Mouse (Mus musculus): Measurements from ENCODE around the gene Acadvl. TPM values are rescaled to one million over a fixed set of nuclear protein-coding genes. Genes with fewer than 3 reads are reported as not detected.
A peak's percentile ranks its signal among the peaks of the same experiment; 100 is the strongest.

Gene Acadvl
- total and polyA plus RNA-seq, 3 experiments: 92.5 to 123 TPM; not detected in 1

DNA sequence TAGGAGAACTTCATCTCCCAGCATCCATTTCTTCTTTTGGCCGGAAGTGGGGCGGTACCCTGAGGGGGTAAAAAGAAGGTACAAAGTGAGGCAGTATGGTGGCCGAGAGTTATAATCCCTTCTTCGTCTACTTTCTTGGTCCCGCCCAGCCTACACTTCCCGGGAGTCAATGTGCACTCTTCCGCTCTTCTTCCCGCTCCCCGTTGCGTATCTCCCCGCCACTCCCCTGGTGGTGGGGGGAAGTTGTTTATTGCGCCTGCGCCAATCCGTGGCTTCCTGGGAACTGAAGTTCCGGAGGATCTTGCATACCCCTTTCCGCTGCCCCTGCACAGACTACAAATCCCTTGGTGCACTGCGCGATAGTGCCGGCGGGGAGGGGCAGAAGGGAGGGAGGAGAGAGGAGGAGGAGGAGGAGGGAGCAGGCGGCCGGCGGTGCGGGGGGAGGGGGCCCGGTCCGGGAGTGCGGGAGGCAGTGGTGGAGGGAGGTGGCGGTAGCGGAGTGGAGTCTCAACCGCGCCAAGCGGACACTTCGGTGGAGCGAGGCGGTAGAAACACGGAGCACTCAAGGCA, 19.7 kb downstream of the Acadvl start, which contains the start of gene Phf23 (continued):
- no peak for TF ChIP-seq MAFK (IDR thresholded peaks at IDR 0.05; ENCODE audit: borderline replicate concordance, low read depth, low read length)
- TF ChIP-seq JUND (IDR thresholded peaks at IDR 0.05; ENCODE audit: low read depth, low read length): no peak
- TF ChIP-seq ETS1 (IDR thresholded peaks at IDR 0.05; ENCODE audit: low read depth, low read length): peak; percentile 25; the same call in 1 of the 2 replicates

GRCm38 (mm10) chr11:69994401-69995090, 20.7 kb downstream of the Acadvl start:
- Histone ChIP-seq H3K27me3 (ENCODE audit: control insufficient read depth in 1 of 2, insufficient read depth in 2 of 2, low read length in 2 of 2) (no peaks in the 10 kb centered on the region), H3K27ac (ENCODE audit: control insufficient read depth, low read depth, low read length) (no peak overlapping the region), H3K4me1 (ENCODE audit: control insufficient read depth in 1 of 2, insufficient read depth in 2 of 2, low read length in 2 of 2) (peaks cover 8 to 34% of the 10 kb centered on the region in 2 experiments), H3K9me3 (replicated peaks; ENCODE audit: insufficient read depth, low read length) (no peaks in the 10 kb centered on the region), H3K9ac (ENCODE audit: control insufficient read depth, low read depth, low read length, poor library complexity, severe bottlenecking) (no peak overlapping the region), H3K79me2 (ENCODE audit: control insufficient read depth, insufficient read depth, low read length, poor library complexity) (peaks cover 31% of the 10 kb centered on the region), H3K36me3 (ENCODE audit: control insufficient read depth in 1 of 2, insufficient read depth in 2 of 2, low read length in 2 of 2) (peaks cover 7 to 39% of the 10 kb centered on the region in 2 experiments), H3K4me3 (ENCODE audit: control insufficient read depth in 1 of 2, insufficient read depth in 1 of 2, low read depth in 2 of 2, low read length in 2 of 2) (peak overlapping the region in 1 of 2 experiments; percentile 22; a peak in 1 of 4 replicates)
- no peak for DNase-seq (ENCODE audit: low read depth, low spot score)
- TF ChIP-seq KAT2A (conservative IDR thresholded peaks at IDR 0.05; ENCODE audit: low read depth, low read length): no peak
- no peak for TF ChIP-seq MYB (IDR thresholded peaks at IDR 0.05; ENCODE audit: low read depth, low read length)
- peak in 1 of 3 experiments; percentile 4; a peak in 1 of 6 replicates for TF ChIP-seq CTCF (IDR thresholded peaks at IDR 0.05 in 2 of 3, conservative IDR thresholded peaks at IDR 0.05 in 1 of 3; ENCODE audit: control insufficient read depth in 1 of 3, insufficient read depth in 1 of 3, low read depth in 2 of 3, low read length in 3 of 3, poor library complexity in 1 of 3, severe bottlenecking in 1 of 3)
- TF ChIP-seq ZNF384 (IDR thresholded peaks at IDR 0.05; ENCODE audit: low read depth, low read length): no peak
- no peak for TF ChIP-seq ETS1 (IDR thresholded peaks at IDR 0.05; ENCODE audit: low read depth, low read length)
- no peak for TF ChIP-seq ELF1 (IDR thresholded peaks at IDR 0.05; ENCODE audit: low read depth, low read length)
- no peak for TF ChIP-seq POLR2AphosphoS2 (IDR thresholded peaks at IDR 0.05; ENCODE audit: low read length)
- TF ChIP-seq ZMIZ1 (IDR thresholded peaks at IDR 0.05; ENCODE audit: low read depth, low read length): 0 out of 2 replicates have a peak, but pooled peaks have one; percentile 39

DNA sequence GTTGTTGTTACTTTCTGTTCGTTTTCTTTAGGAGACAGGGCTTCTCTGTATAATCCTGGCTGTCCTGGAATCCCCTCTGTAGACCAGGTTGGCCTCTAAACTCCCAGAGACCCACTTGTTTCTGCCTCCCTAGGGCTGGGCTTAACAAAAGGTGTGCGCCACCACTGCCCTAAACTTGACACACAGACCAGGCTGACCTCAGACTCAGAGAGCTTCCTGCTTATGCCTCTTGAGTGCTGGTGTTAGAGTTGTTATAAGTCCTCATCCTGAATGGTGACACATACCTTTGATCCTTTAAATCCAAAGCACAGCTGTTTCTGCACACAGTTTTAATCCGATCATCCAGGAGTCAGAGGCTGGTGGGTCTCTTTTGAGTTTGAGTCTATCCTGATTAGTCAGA, 22.3 kb downstream of the Acadvl start:
- Histone ChIP-seq H3K79me2 (ENCODE audit: control insufficient read depth, insufficient read depth, low read length, poor library complexity) (peaks cover 31% of the 10 kb centered on the region), H3K27ac (ENCODE audit: control insufficient read depth, low read depth, low read length) (no peak overlapping the region), H3K36me3 (ENCODE audit: control insufficient read depth in 1 of 2, insufficient read depth in 2 of 2, low read length in 2 of 2) (peaks cover 4 to 22% of the 10 kb centered on the region in 2 experiments; a peak in 3 of 4 replicates), H3K9ac (ENCODE audit: control insufficient read depth, low read depth, low read length, poor library complexity, severe bottlenecking) (no peak overlapping the region; the same call in 1 of the 2 replicates), H3K4me1 (ENCODE audit: control insufficient read depth in 1 of 2, insufficient read depth in 2 of 2, low read length in 2 of 2) (peaks cover 5 to 20% of the 10 kb centered on the region in 2 experiments), H3K27me3 (ENCODE audit: control insufficient read depth in 1 of 2, insufficient read depth in 2 of 2, low read length in 2 of 2) (no peaks in the 10 kb centered on the region), H3K9me3 (replicated peaks; ENCODE audit: insufficient read depth, low read length) (no peaks in the 10 kb centered on the region), H3K4me3 (ENCODE audit: control insufficient read depth in 1 of 2, insufficient read depth in 1 of 2, low read depth in 2 of 2, low read length in 2 of 2) (no peak overlapping the region)
- no peak for DNase-seq (ENCODE audit: low read depth, low spot score)
- TF ChIP-seq MAFK (IDR thresholded peaks at IDR 0.05; ENCODE audit: borderline replicate concordance, low read depth, low read length) (no peak), MAZ (IDR thresholded peaks at IDR 0.05; ENCODE audit: low read depth, low read length) (no peak), KAT2A (conservative IDR thresholded peaks at IDR 0.05; ENCODE audit: low read depth, low read length) (no peak), MAX (IDR thresholded peaks at IDR 0.05; ENCODE audit: low read length) (no peak), CHD1 (IDR thresholded peaks at IDR 0.05; ENCODE audit: low read depth, low read length) (no peak), ZNF384 (IDR thresholded peaks at IDR 0.05; ENCODE audit: low read depth, low read length) (no peak), CHD2 (IDR thresholded peaks at IDR 0.05; ENCODE audit: low read length) (no peak), ELF1 (IDR thresholded peaks at IDR 0.05; ENCODE audit: low read depth, low read length) (no peak), NRF1 (IDR thresholded peaks at IDR 0.05; ENCODE audit: insufficient read depth, low read depth, low read length, poor library complexity, severe bottlenecking) (no peak), CTCF (IDR thresholded peaks at IDR 0.05 in 2 of 3, conservative IDR thresholded peaks at IDR 0.05 in 1 of 3; ENCODE audit: control insufficient read depth in 1 of 3, insufficient read depth in 1 of 3, low read depth in 2 of 3, low read length in 3 of 3, poor library complexity in 1 of 3, severe bottlenecking in 1 of 3) (no peak), POLR2AphosphoS2 (IDR thresholded peaks at IDR 0.05; ENCODE audit: low read length) (no peak), MYB (IDR thresholded peaks at IDR 0.05; ENCODE audit: low read depth, low read length) (no peak), POLR2AphosphoS5 (IDR thresholded peaks at IDR 0.05; ENCODE audit: borderline replicate concordance, low read depth, low read length) (no peak), BHLHE40 (IDR thresholded peaks at IDR 0.05; ENCODE audit: borderline replicate concordance, low read depth, low read length) (no peak), TCF12 (IDR thresholded peaks at IDR 0.05; ENCODE audit: low read depth, low read length) (no peak)
